Mouse (Mus musculus) forebrain, postnatal 0 days (tissue): ENCODE measurements around the gene Synj2. TPM values are rescaled to one million over a fixed set of nuclear protein-coding genes. Genes with fewer than 3 reads are reported as not detected.

Experiments
- ATAC-seq: fragments of 200-750 bp; cut with Nextera tagmentation; 2 replicates; pipeline ENCODE4 v1.8.0; 2017; ENCODE audit warnings: mild to moderate bottlenecking, moderate library complexity
- DNase-seq: peaks from one replicate; pipeline ENCODE4 v3.0.0-alpha.2; 2015
- H3K27ac ChIP-seq: fragments of 300-500 bp; sonication (generic); 2 replicates; pipeline ENCODE4 v1.5.1; 2014; ENCODE audit warnings: low read depth, mild to moderate bottlenecking, antibody characterized with exemption, low read length, moderate library complexity, mixed read lengths
- H3K27me3 ChIP-seq: fragments of 300-500 bp; sonication (generic); 2 replicates; pipeline ENCODE4 v1.6.1; 2014; ENCODE audit warnings: mild to moderate bottlenecking, low read length, mixed read lengths; ENCODE audit not compliant: insufficient read depth
- H3K36me3 ChIP-seq: fragments of 300-500 bp; sonication (generic); 2 replicates; pipeline ENCODE4 v1.6.1; 2014; ENCODE audit warnings: mild to moderate bottlenecking, moderate library complexity; ENCODE audit not compliant: insufficient read depth
- H3K4me1 ChIP-seq: fragments of 300-500 bp; sonication (generic); 2 replicates; pipeline ENCODE4 v1.6.1; 2014; ENCODE audit warnings: antibody characterized with exemption; ENCODE audit not compliant: insufficient read depth
- H3K4me2 ChIP-seq: fragments of 300-500 bp; sonication (generic); 2 replicates; pipeline ENCODE4 v1.6.1; 2014; ENCODE audit warnings: low read depth, mild to moderate bottlenecking, moderate library complexity
- H3K4me3 ChIP-seq: fragments of 300-500 bp; sonication (generic); 2 replicates; pipeline ENCODE4 v1.5.1; 2014; ENCODE audit warnings: low read depth, low read length, mixed read lengths
- H3K9ac ChIP-seq: fragments of 300-500 bp; sonication (generic); 2 replicates; pipeline ENCODE4 v1.6.1; 2014; ENCODE audit warnings: mild to moderate bottlenecking
- H3K9me3 ChIP-seq: fragments of 300-500 bp; sonication (generic); 2 replicates; pipeline ENCODE4 v1.6.1; 2016; ENCODE audit warnings: low read length
- CTCF ChIP-seq: sonication (generic); IDR thresholded peaks from 2 replicates; pipeline ENCODE4 v1.5.1; 2016; ENCODE audit warnings: antibody characterized with exemption, control low read depth, low read depth
- WGBS: fragments of 180-500 bp; shearing (Covaris S2); extraction: QIAGEN DNeasy Blood & Tissue Kit; methylation state at CpG from one replicate; pipeline ENCODE4 v1.1.7; 2014; 5-methylcytosine and 5-hydroxymethylcytosine counted together
- polyA plus RNA-seq: library from polyadenylated mRNA; unstranded; fragments of >200 nt; fragmentation: Nextera tagmentation; extraction: Ambion mirVana; gene quantifications from 2 replicates; pipeline ENCODE4 v1.2.1, GENCODE M21; 2015
- total RNA-seq: library from RNA; depleted of rRNA; stranded (reverse); fragments of >200 nt; gene quantifications from 2 replicates; pipeline ENCODE4 v1.2.3, GENCODE M21; 2014

Synj2 gene
- total and polyA plus RNA-seq, 2 experiments from 2014 or later = 3.6 to 6.8 TPM

DNA sequence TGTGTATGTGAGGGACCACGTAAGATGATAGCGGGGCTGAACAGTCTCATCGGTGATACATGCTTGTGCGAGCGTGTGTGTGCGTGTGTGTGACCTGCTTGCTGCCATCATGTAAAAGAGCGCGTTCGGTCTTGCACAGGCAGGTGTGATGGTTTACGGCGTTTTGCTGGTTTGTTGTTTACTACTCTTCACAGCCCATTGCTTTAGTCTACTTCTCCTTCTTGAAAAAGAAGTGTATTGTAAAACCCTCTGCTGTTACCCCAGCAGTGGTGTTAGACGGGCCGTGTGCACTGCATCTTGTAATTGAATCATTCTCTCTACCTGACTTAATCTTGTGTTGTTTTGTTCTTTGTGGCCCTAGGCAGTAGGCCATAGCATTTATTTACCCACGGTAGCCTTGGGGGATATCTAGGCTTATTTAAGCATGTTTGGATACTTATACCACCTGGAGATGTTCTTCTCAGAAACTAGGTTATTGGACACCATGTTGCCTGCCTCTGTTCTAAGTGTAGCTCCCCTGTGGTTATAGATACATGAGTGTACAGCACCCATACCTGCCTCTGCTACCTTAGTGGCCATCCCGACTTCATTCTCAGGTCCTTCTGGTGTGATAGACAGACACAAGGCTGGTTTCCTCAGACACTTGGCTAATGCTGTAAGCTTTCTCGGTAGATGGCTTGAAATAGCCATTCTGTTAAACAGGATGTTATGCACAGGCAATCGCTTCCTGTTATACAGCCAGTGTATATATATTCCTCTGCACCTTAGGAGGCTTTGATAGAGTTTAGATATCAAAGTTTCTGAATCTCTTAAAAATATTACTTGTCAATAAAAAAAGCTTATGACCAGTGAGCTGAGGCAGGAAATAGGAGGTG lies 43.5 kb upstream of the Synj2 start:
- WGBS = 95% methylated on average over 17 of the region's 17 CpGs
- Histone ChIP-seq H3K9me3 (no peaks in the 10 kb centered on the region), H3K27ac (no peak overlapping the region), H3K9ac (no peak overlapping the region), H3K36me3 (no peaks in the 10 kb centered on the region), H3K27me3 (no peaks in the 10 kb centered on the region), H3K4me3 (no peak overlapping the region), H3K4me1 (no peaks in the 10 kb centered on the region), H3K4me2 (no peak overlapping the region)
- no peak for ATAC-seq
- TF ChIP-seq CTCF = no peak
- no peak for DNase-seq

GRCm38 (mm10) chr17:5899251-5899650 lies 41.8 kb upstream of the Synj2 start:
- Histone ChIP-seq H3K4me3 (no peak overlapping the region), H3K9me3 (no peaks in the 10 kb centered on the region), H3K4me2 (no peak overlapping the region), H3K4me1 (no peaks in the 10 kb centered on the region), H3K9ac (no peak overlapping the region), H3K27me3 (no peaks in the 10 kb centered on the region), H3K36me3 (no peaks in the 10 kb centered on the region), H3K27ac (no peak overlapping the region)
- TF ChIP-seq CTCF = no peak
- no peak for DNase-seq
- 89% methylated on average over 6 of the region's 6 CpGs for WGBS
- ATAC-seq = no peak

- WGBS = 76% methylated on average over 5 of the region's 5 CpGs
- Histone ChIP-seq H3K36me3 (no peaks in the 10 kb centered on the region), H3K27me3 (no peaks in the 10 kb centered on the region), H3K9me3 (no peaks in the 10 kb centered on the region), H3K4me1 (no peaks in the 10 kb centered on the region), H3K27ac (no peak overlapping the region), H3K9ac (no peak overlapping the region), H3K4me2 (no peak overlapping the region), H3K4me3 (no peak overlapping the region)
- DNase-seq (no peak), ATAC-seq (no peak)
- peak; percentile 33; the same call in 1 of the 2 replicates for TF ChIP-seq CTCF
These were observed 39.7 kb upstream of the Synj2 start for GRCm38 (mm10) chr17:5901381-5901780.

- no peak for TF ChIP-seq CTCF
- Histone ChIP-seq H3K27ac (no peak overlapping the region), H3K27me3 (no peaks in the 10 kb centered on the region), H3K4me1 (no peaks in the 10 kb centered on the region), H3K36me3 (no peaks in the 10 kb centered on the region), H3K9me3 (no peaks in the 10 kb centered on the region), H3K4me2 (no peak overlapping the region), H3K4me3 (no peak overlapping the region), H3K9ac (no peak overlapping the region)
- WGBS = 81% methylated on average over 6 of the region's 6 CpGs
- DNase-seq (no peak), ATAC-seq (no peak)
These were observed 37.3 kb upstream of the Synj2 start for GRCm38 (mm10) chr17:5903630-5904301.

- ATAC-seq (no peak), DNase-seq (no peak)
- H3K4me1 ChIP-seq = no peaks in the 10 kb centered on the region
- no peak overlapping the region for H3K27ac ChIP-seq
- no peaks in the 10 kb centered on the region for H3K9me3 ChIP-seq
- 96% methylated on average over 4 of the region's 4 CpGs for WGBS
- no peak for TF ChIP-seq CTCF
- H3K27me3 ChIP-seq = no peaks in the 10 kb centered on the region
- H3K36me3 ChIP-seq = no peaks in the 10 kb centered on the region
- H3K4me2 ChIP-seq = no peak overlapping the region
- no peak overlapping the region for H3K9ac ChIP-seq
- no peak overlapping the region for H3K4me3 ChIP-seq
These were observed 31.4 kb upstream of the Synj2 start for GRCm38 (mm10) chr17:5909681-5910080.

- no peaks in the 10 kb centered on the region for H3K9me3 ChIP-seq
- H3K27me3 ChIP-seq = no peaks in the 10 kb centered on the region
- no peaks in the 10 kb centered on the region for H3K4me1 ChIP-seq
- no peak overlapping the region for H3K27ac ChIP-seq
- H3K4me2 ChIP-seq = no peak overlapping the region
- no peak for TF ChIP-seq CTCF
- no peak overlapping the region for H3K9ac ChIP-seq
- ATAC-seq (peak; percentile 85), DNase-seq (peak; percentile 56)
- 77% methylated on average over 12 of the region's 12 CpGs for WGBS
- H3K36me3 ChIP-seq = no peaks in the 10 kb centered on the region
- no peak overlapping the region for H3K4me3 ChIP-seq
These were observed 29.5 kb upstream of the Synj2 start for GRCm38 (mm10) chr17:5911591-5911990.

DNA sequence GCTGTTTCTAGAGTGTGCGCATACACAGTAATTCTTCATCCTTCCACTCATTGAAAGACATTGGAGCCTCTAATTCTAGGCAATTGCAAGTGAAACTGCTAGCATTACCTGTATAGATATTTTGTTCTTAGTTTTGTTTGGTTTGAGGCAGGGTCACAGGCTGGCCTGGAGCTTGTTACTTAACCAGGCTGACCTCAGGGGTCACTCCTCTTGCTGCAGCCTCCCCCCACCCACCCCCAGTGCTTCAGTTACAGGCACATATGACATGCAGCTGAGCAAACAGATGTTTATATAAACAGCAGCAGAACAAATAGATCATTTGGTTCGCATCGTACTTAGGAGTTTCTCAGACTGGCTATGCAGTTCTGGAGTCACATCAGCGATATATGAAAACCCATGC lies 28.3 kb upstream of the Synj2 start:
- Histone ChIP-seq H3K4me3 (no peak overlapping the region), H3K27ac (no peak overlapping the region), H3K27me3 (no peaks in the 10 kb centered on the region), H3K4me1 (no peaks in the 10 kb centered on the region), H3K9ac (no peak overlapping the region), H3K36me3 (no peaks in the 10 kb centered on the region), H3K4me2 (no peak overlapping the region), H3K9me3 (no peaks in the 10 kb centered on the region)
- 87% methylated on average over 4 of the region's 4 CpGs for WGBS
- DNase-seq = no peak
- TF ChIP-seq CTCF = no peak
- no peak for ATAC-seq
